Mouse (Mus musculus): ENCODE measurements around the gene Mb. TPM values are rescaled to one million over a fixed set of nuclear protein-coding genes. Genes with fewer than 3 reads are reported as not detected.

The Mb gene
- polyA plus RNA-seq, 1 experiment from 2014 or later: not detected

DNA sequence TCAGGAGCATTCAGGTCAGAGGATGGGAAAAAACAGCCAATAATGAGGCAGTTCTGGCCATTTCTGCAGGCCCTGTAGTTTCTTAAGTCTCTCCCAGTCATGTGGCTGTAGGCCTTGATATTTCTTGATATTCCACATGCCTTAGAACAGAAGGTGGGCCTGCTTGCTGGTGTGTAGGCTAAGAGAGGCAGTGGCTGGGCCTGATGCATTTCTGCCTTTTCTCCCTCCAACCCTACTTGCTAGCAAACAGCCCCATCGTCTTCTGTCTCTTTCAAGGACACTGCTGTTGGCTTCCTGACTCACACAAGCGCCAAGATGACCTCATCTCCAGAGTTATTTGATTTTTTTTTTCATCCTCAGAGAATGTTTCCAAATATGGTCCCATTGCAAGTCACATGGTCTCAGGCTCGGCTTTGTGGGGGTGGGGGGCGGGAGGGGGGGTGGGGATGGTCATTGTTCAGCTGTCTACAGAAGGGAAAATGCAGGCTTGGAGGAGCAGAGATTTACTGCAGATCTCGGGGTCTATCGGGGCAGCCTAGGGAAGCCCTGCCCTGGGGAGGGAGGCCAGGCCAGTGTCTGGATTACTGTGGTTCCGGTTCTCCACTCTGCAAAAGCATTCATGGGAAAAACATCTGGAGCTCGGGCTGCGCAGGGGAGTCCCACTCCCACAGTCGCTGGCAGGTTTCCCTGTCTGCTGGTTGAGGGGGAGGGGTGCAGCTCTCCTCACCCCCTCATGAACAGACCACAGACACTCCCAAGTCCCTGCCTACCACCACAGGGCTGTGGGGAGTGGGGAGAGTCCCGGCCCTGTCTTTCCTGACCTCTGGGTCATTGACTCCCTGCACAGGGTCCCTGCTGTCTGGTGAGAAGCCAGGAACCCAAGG lies 12.9 kb downstream of the Mb start:
- Histone ChIP-seq H3K4me1 (replicated peaks) (peaks cover 14% of the 10 kb centered on the region), H3K9me3 (no peaks in the 10 kb centered on the region), H3K9ac (replicated peaks) (no peak overlapping the region), H3K36me3 (no peaks in the 10 kb centered on the region), H3K4me3 (replicated peaks) (no peak overlapping the region), H3K27me3 (no peaks in the 10 kb centered on the region), H3K4me2 (replicated peaks) (no peak overlapping the region), H3K27ac (0 out of 2 replicates have a peak overlapping the region, but pooled peaks have one; percentile 44)
- WGBS: 50% methylated on average over 11 of the region's 11 CpGs
- peak; percentile 48; the same call in 1 of the 2 replicates for ATAC-seq

DNA sequence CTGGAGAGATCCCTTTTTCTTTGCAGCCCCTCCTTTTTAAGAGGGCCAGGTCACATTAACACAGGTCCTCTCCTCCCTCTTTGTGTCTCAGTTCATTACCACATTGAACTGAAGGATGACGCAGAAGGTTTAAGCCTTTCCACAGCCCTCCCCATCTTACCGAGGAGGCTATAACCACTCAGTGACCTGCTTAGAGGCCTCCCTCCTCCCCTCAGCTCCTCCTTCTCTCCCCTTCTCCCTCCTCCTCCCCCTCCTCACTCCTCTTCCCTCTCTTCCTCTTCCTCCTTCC lies 13.5 kb downstream of the Mb start:
- WGBS: 44% methylated on average over 2 of the region's 2 CpGs
- Histone ChIP-seq H3K27me3 (no peaks in the 10 kb centered on the region), H3K9ac (replicated peaks) (no peak overlapping the region), H3K4me2 (replicated peaks) (no peak overlapping the region), H3K4me3 (replicated peaks) (no peak overlapping the region), H3K27ac (0 out of 2 replicates have a peak overlapping the region, but pooled peaks have one; percentile 44), H3K36me3 (no peaks in the 10 kb centered on the region), H3K9me3 (no peaks in the 10 kb centered on the region), H3K4me1 (replicated peaks) (peaks cover 14% of the 10 kb centered on the region)
- ATAC-seq: no peak

DNA sequence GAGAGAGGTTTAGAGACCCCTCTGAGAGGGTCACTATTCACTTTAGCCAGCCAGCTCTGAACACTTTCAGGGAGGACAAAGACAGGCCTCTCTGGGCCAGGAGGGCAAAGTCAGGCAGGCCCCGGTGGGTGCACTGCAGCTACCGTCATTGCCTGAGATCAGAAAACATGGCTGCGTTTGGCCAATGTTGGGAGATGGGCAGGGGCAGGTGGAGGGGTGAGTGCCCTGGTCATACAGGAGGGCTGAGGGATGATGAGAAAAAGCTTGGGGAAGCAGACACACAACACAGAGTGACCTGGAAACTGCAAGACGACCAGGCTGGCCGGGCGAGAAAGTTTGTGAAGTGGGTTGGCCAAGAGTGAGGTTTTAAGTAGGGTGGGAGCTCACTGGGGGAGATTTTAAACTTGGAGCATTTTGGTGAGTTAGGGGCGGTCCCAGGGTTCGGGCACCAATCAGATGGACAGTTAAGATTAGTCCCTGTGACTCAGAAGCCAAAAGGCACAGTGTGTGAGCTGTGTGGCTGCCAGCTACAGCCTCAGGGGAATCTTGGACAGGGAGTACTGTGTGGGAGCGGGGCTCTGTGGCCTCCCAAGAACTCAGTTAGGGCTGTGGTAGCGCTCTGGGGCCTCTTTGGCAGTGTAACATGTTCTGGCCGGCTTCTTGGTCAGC lies 14.0 kb downstream of the Mb start:
- peaks cover 14% of the 10 kb centered on the region for H3K4me1 ChIP-seq (replicated peaks)
- no peaks in the 10 kb centered on the region for H3K36me3 ChIP-seq
- H3K27ac ChIP-seq: no peak overlapping the region
- H3K9me3 ChIP-seq: no peaks in the 10 kb centered on the region
- no peak overlapping the region for H3K9ac ChIP-seq (replicated peaks)
- ATAC-seq: no peak
- no peaks in the 10 kb centered on the region for H3K27me3 ChIP-seq
- H3K4me2 ChIP-seq (replicated peaks): no peak overlapping the region
- H3K4me3 ChIP-seq (replicated peaks): no peak overlapping the region
- WGBS: 79% methylated on average over 11 of the region's 11 CpGs

DNA sequence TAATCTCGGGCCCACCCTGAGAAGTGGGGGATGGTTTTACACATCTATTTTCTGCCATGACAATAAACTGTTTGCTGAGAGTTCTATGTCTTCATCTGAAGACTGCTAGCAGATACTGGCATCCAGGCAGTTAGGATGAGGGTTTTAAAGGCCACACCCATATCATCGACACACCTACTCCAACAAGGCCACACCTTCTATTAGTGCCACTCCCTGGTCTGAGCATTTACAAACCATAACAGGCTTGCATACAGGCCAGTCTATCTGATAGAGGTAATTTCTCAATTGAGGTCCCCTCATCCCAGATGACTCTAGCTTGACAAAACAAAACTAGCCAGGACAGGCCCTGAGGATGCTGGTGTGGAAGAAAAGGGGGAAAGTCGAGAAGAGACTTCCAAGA lies 14.8 kb downstream of the Mb start:
- peaks cover 14% of the 10 kb centered on the region for H3K4me1 ChIP-seq (replicated peaks)
- H3K27me3 ChIP-seq: no peaks in the 10 kb centered on the region
- H3K4me3 ChIP-seq (replicated peaks): no peak overlapping the region
- H3K27ac ChIP-seq: no peak overlapping the region
- no peaks in the 10 kb centered on the region for H3K36me3 ChIP-seq
- H3K9ac ChIP-seq (replicated peaks): no peak overlapping the region
- no peak overlapping the region for H3K4me2 ChIP-seq (replicated peaks)
- no peaks in the 10 kb centered on the region for H3K9me3 ChIP-seq
- WGBS: 86% methylated on average over 3 of the region's 3 CpGs
- no peak for ATAC-seq

DNA sequence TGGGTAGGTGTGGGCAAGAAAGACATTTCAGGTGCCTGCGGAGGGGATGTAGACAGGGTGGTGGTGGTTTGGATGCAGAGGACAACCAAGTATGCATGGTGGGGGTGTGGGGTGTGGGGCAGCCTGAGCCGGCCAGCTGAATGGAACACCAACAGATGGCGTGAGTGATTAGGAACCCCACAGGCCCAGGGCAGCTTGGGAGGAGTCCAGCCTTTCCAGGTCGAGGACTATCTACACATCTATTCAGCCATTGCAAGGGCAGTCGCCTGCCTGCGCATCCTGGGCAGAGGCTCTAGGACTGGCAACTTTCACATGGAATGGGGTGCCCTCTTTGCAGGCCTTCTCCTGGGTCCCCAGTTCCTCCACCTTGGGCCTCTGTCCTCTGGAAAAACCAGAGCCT lies 15.9 kb downstream of the Mb start:
- ATAC-seq: no peak
- Histone ChIP-seq H3K27ac (no peak overlapping the region), H3K4me3 (replicated peaks) (no peak overlapping the region), H3K4me1 (replicated peaks) (peaks cover 14% of the 10 kb centered on the region), H3K4me2 (replicated peaks) (no peak overlapping the region), H3K9me3 (no peaks in the 10 kb centered on the region), H3K36me3 (no peaks in the 10 kb centered on the region), H3K27me3 (no peaks in the 10 kb centered on the region), H3K9ac (replicated peaks) (no peak overlapping the region)
- WGBS: 83% methylated on average over 6 of the region's 6 CpGs

DNA sequence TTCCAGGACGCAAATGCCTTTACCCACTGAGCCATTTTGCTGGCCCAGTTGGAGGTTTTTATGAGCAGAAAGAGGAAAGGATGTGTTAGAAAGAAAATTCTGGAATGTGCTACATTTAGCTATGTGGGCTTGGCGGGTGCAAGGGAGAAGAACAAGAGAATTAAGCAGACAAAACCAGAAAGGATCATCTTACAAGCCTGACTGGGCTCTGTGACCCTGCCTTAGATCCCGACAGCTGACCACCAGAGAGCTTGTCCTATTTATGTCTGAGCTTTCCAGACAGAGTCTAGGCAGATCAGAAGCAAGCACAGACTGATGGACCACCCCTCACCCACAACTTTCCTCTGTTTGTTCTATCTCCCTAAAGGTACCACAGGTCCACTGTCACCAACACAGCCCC lies 19.2 kb downstream of the Mb start:
- no peak for ATAC-seq
- Histone ChIP-seq H3K4me2 (replicated peaks) (no peak overlapping the region), H3K36me3 (no peaks in the 10 kb centered on the region), H3K9ac (replicated peaks) (no peak overlapping the region), H3K27ac (no peak overlapping the region), H3K9me3 (no peaks in the 10 kb centered on the region), H3K27me3 (no peaks in the 10 kb centered on the region), H3K4me1 (replicated peaks) (peaks cover 3% of the 10 kb centered on the region), H3K4me3 (replicated peaks) (no peak overlapping the region)
- 45% methylated on average over 3 of the region's 3 CpGs for WGBS

DNA sequence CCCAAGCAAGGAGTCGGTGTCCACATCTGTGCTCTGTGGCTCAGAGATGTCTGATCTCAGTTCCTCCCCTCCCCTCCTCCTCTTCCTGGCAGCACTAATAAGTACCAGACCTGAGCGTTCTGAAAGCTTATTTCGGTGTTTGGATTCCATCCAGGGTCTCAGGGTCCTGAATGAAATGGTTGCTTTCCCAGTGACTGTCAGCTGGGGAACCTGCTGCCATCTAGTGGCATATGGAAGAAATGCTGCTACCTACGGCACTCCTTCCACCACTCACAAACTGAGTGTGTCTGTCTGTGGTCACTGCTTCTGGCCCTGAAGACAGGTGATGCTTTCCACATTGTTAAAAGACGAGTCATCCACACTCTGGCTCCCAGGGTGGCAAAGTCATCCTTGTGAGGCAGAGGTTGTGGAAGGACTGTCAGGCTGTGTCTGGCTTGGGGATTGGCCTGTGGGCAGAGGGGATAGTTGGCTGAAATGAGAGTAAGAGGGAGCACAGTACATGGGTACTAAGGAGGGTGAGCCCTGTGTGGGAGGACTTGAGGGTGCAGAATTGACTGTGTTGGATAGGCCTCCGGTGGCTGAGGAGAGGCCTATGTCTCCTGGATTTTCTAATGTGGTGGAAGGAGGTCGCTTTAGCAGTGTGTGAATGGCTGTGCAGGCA lies 21.0 kb downstream of the Mb start:
- WGBS: 31% methylated on average over 7 of the region's 7 CpGs
- ATAC-seq: peak; percentile 61
- peaks cover 9% of the 10 kb centered on the region for H3K4me1 ChIP-seq (replicated peaks)
- no peaks in the 10 kb centered on the region for H3K36me3 ChIP-seq
- H3K4me2 ChIP-seq (replicated peaks): no peak overlapping the region
- no peak overlapping the region for H3K9ac ChIP-seq (replicated peaks)
- no peak overlapping the region for H3K4me3 ChIP-seq (replicated peaks)
- H3K27ac ChIP-seq: peak overlapping the region; percentile 15; the same call in 1 of the 2 replicates
- H3K27me3 ChIP-seq: no peaks in the 10 kb centered on the region
- no peaks in the 10 kb centered on the region for H3K9me3 ChIP-seq

DNA sequence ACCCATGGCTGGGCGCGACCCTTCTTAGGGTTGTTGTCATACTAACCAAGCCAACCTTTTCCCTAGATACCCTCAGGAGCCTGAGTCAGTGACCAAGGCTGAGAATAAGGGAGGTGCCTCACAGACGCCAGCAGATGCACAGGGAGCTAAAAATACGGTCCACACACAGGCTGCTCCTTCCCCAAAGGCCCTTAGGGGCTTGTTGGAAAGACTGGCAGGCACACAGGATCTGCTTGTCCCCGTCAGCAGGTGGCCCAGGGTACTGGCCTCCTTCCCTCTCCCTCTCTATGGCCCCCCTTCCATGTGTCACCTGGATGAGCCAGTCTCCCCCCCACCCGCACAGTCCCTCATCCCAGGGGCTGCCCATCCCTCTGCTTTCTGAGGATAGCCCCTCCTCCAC lies 22.8 kb downstream of the Mb start:
- H3K36me3 ChIP-seq: no peaks in the 10 kb centered on the region
- ATAC-seq: no peak
- no peaks in the 10 kb centered on the region for H3K9me3 ChIP-seq
- 74% methylated on average over 6 of the region's 6 CpGs for WGBS
- no peak overlapping the region for H3K4me2 ChIP-seq (replicated peaks)
- no peak overlapping the region for H3K4me3 ChIP-seq (replicated peaks)
- no peak overlapping the region for H3K9ac ChIP-seq (replicated peaks)
- H3K27me3 ChIP-seq: no peaks in the 10 kb centered on the region
- no peak overlapping the region for H3K27ac ChIP-seq
- peaks cover 9% of the 10 kb centered on the region for H3K4me1 ChIP-seq (replicated peaks)

DNA sequence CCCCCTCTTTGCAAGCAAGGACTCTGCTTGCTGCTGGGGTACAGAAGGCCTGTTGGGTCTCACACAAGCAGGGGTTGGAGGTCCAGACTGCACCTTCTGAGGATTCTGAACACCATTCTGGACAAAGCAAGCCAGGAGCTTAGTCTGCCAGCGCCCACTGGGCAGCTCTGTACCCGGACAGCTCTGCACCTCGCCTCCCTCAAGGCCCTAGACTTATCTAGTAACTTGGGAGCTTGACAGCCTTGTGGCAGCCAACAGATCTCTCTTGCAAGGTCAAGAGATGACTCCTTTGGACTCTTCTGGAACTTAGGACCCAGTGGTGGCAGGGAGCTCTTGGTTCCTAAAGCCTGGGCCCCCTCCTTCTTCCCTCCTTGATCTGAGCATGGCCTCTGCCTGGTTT lies 23.4 kb downstream of the Mb start:
- Histone ChIP-seq H3K4me2 (replicated peaks) (no peak overlapping the region), H3K4me1 (replicated peaks) (peaks cover 9% of the 10 kb centered on the region), H3K27ac (no peak overlapping the region), H3K9ac (replicated peaks) (no peak overlapping the region), H3K4me3 (replicated peaks) (no peak overlapping the region), H3K27me3 (no peaks in the 10 kb centered on the region), H3K9me3 (no peaks in the 10 kb centered on the region), H3K36me3 (no peaks in the 10 kb centered on the region)
- ATAC-seq: no peak
- 92% methylated on average over 3 of the region's 3 CpGs for WGBS

DNA sequence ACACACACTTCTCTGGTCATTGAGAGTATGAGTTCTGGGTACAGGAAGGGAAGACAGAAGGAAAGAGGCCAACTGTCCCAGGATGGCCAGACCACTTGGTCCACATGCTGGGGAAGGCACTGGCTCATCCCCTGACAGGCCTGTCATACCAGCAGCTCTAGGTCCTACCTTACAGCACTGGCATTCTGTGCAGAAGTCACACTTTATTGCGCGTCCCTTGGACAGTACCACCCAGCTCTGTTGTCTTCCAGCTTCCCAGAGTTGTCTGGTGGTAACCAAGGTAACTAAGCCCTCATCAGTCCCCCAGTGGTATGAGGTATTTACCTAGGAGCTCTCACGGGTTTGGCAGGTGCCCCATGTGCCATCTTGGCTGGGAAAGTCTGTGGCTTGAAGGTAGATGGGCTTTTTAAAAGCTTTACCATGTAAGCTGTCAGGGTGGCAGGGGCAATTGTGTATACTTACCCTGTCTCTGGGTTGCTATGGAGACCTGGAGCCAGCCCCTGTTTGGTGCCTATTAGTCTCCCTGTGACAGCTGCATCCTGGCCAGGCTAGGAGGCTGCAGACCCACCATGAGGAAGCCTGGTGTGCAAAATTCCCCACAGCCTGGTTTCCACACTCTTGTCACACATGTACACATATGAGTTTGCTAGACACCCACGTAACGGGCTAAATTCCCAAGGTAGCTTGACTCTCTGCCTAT lies 24.4 kb downstream of the Mb start:
- H3K4me3 ChIP-seq (replicated peaks): no peak overlapping the region
- 47% methylated on average over 5 of the region's 5 CpGs for WGBS
- peak; percentile 73 for ATAC-seq
- H3K9me3 ChIP-seq: no peaks in the 10 kb centered on the region
- peaks cover 9% of the 10 kb centered on the region for H3K4me1 ChIP-seq (replicated peaks)
- H3K36me3 ChIP-seq: no peaks in the 10 kb centered on the region
- 0 out of 2 replicates have a peak overlapping the region, but pooled peaks have one; percentile 32 for H3K27ac ChIP-seq
- no peak overlapping the region for H3K9ac ChIP-seq (replicated peaks)
- H3K27me3 ChIP-seq: no peaks in the 10 kb centered on the region
- no peak overlapping the region for H3K4me2 ChIP-seq (replicated peaks)

DNA sequence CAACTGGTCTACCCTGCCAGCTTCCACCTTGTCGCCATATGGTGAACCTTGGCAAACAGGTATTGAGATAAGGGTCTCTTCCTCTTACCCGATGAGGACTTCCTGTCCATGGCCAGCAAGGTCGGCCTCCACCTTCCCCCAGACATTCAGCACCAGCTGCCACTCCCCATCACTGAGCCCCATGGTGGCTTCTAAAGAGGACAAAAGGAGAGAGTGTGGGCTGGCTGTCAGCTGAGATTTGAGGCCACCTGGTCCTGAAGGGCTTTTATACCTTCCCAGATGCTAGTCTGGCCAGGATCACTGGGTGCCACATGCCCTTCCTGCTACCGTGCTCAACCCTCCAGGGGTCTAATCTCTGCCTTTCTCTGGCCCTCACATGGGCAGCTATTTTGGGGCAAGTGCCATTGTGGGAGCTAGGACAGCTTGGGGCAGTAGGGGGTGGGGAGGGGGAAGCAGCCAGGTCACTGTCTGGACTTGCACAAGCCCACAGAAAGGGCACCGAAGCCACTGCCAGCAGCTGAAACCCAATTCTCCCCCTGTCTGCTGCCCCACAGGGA lies 28.0 kb downstream of the Mb start:
- Histone ChIP-seq H3K27me3 (no peaks in the 10 kb centered on the region), H3K9ac (replicated peaks) (no peak overlapping the region), H3K27ac (no peak overlapping the region), H3K36me3 (no peaks in the 10 kb centered on the region), H3K4me2 (replicated peaks) (no peak overlapping the region), H3K4me1 (replicated peaks) (peaks cover 9% of the 10 kb centered on the region), H3K9me3 (no peaks in the 10 kb centered on the region), H3K4me3 (replicated peaks) (no peak overlapping the region)
- no peak for ATAC-seq
- WGBS: 82% methylated on average over 5 of the region's 5 CpGs
